ENCODE assay signal across 8 mouse cellular contexts in the genomic region with DNA sequence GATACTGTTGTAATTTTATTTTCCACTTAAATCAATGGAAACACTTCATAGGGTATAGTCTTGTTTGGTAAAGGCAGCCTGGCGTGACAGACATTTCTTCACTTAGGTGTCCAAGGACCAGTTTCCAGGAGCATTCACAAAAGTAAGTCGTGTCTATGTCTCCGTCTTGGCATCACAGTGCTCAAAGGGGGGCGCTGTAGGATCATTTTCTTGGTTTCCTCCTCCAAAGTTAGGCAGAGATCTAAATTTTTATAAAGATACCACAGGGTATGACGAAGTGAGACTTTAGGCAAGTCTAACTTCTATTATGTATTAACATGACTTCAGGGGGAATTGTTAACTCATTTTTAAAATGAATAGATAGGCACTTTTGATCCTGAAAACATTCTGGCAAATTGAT.
DNase-seq lines count a peak whose midpoint lies in the region; ATAC-seq and TF ChIP-seq lines count a peak whose summit lies in the region.

No protein-coding gene starts in this region.

- no peak overlapping the region for H3K27ac ChIP-seq in hindbrain, embryonic 14.5 days
- no peak overlapping the region for H3K27ac ChIP-seq in hindbrain, embryonic 13.5 days

- in situ Hi-C loops in Patski (cut with MboI; ENCODE audit: low pct_unique_long_range_greater_than_20kb): loop anchor here (5.0 to 10.0 kb wide), 4 partner anchors 171 to 566 kb away; a partner anchor contains a TSS

- WGBS in hindbrain, embryonic 14.5 days: 45% methylated on average over 5 of the region's 5 CpGs
- WGBS in hindbrain, embryonic 13.5 days: 39% methylated on average over 5 of the region's 5 CpGs

- no peak overlapping the region for H3K4me3 ChIP-seq in hindbrain, embryonic 14.5 days (replicated peaks; ENCODE audit: low read length)
- no peak overlapping the region for H3K4me3 ChIP-seq in hindbrain, embryonic 13.5 days

- peak; percentile 49 for DNase-seq in hindbrain, embryonic 14.5 days (ENCODE audit: low spot score)
- peak; percentile 3 to 12 for DNase-seq in B cell, adult 2 months
- peak; percentile 25 for DNase-seq in Patski (ENCODE audit: low read depth, low spot score)
- DNase-seq in embryo, embryonic 10 days (ENCODE audit: low spot score): peak; percentile 58
- peak; percentile 47 to 82 for DNase-seq in kidney, postnatal 25 days
- DNase-seq in naive thymus-derived CD4-positive, alpha-beta T cell, adult 2 months (ENCODE audit: low read depth): peak; percentile 4

- no peaks in the 10 kb centered on the region; the same call in 1 of the 2 replicates for H3K4me1 ChIP-seq in hindbrain, embryonic 14.5 days (replicated peaks; ENCODE audit: control insufficient read depth, insufficient read depth, low read length)
- H3K4me1 ChIP-seq in hindbrain, embryonic 13.5 days (replicated peaks): no peaks in the 10 kb centered on the region

- no peaks in the 10 kb centered on the region for H3K27me3 ChIP-seq in hindbrain, embryonic 14.5 days (ENCODE audit: control insufficient read depth, insufficient read depth, low read length)
- no peaks in the 10 kb centered on the region; the same call in 1 of the 2 replicates for H3K27me3 ChIP-seq in hindbrain, embryonic 13.5 days
- H3K27me3 ChIP-seq in Patski: no peaks in the 10 kb centered on the region

- H3K4me2 ChIP-seq in hindbrain, embryonic 14.5 days (replicated peaks): no peak overlapping the region
- H3K4me2 ChIP-seq in hindbrain, embryonic 13.5 days: no peak overlapping the region

- H3K9me3 ChIP-seq in hindbrain, embryonic 14.5 days (ENCODE audit: control insufficient read depth, low read length): no peaks in the 10 kb centered on the region
- no peaks in the 10 kb centered on the region for H3K9me3 ChIP-seq in hindbrain, embryonic 13.5 days

- CTCF ChIA-PET in Patski (lab: Charles Lee): interaction anchor here (1.3 kb wide), 1 partner anchor 558 kb away, joined by 4 read pairs; no protein-coding TSS in a partner anchor

- no peak overlapping the region for H3K9ac ChIP-seq in hindbrain, embryonic 14.5 days
- no peak overlapping the region for H3K9ac ChIP-seq in hindbrain, embryonic 13.5 days

- peak; percentile 83 for TF ChIP-seq CTCF in Patski (IDR thresholded peaks at IDR 0.05)

- ATAC-seq in hindbrain, embryonic 14.5 days (ENCODE audit: low FRiP score): no peak
- no peak for ATAC-seq in hindbrain, embryonic 13.5 days (ENCODE audit: low FRiP score)
- no peak for ATAC-seq in Patski
- ATAC-seq in inflammation-experienced regulatory T-cells, adult 6 months: no peak

- no peaks in the 10 kb centered on the region for H3K36me3 ChIP-seq in hindbrain, embryonic 14.5 days (replicated peaks; ENCODE audit: control insufficient read depth, insufficient read depth)
- H3K36me3 ChIP-seq in hindbrain, embryonic 13.5 days: no peaks in the 10 kb centered on the region

- POLR2A ChIA-PET in Patski (lab: Charles Lee): no interaction called here

Comparison
In these comparisons a context has a peak if more than half of its experiments do, and no peak if none do; other contexts are left out.
1. DNase-seq: peak in every context shown above with its lines; median percentile 64 in kidney, postnatal 25 days; 58 in embryo, embryonic 10 days; 49 in hindbrain, embryonic 14.5 days; 25 in Patski; 8 in B cell, adult 2 months; 4 in naive thymus-derived CD4-positive, alpha-beta T cell, adult 2 months.